Mouse (Mus musculus): ENCODE measurements at regions not wholly inside any gene's neighbourhood (a gene's known extent, or its start where the extent isn't known, plus 50 kb on each side); places are given as distances from the start of the nearest gene placed in this dataset.

- DNase-seq, result no peak
Observed at GRCm38 (mm10) chr8:82471825-82472224, 68.8 kb upstream of the Il15 start.

- DNase-seq, result no peak
Observed at GRCm38 (mm10) chr8:82469824-82470223, 66.8 kb upstream of the Il15 start.

- no peak for DNase-seq
Observed at GRCm38 (mm10) chr8:82462841-82463240, 59.8 kb upstream of the Il15 start.

GRCm38 (mm10) chr8:82459007-82459406 lies 56.0 kb upstream of the Il15 start:
- no peak for DNase-seq

GRCm38 (mm10) chr8:82454056-82454455 lies 51.0 kb upstream of the Il15 start:
- DNase-seq, result no peak
